Mouse (Mus musculus): ENCODE results near the gene Gcn1l1. TPM values are rescaled to one million over a fixed set of nuclear protein-coding genes. Genes with fewer than 3 reads are reported as not detected.

The Gcn1l1 gene
- 53.7 TPM for polyA plus RNA-seq (2017; shearing (Covaris generic))

GRCm38 (mm10) chr5:115564737-115565393 is at the start of gene Gcn1l1:
Gene Gcn1l1 (plus strand): TSS chr5:115565254.

GRCm38 (mm10) chr5:115559237-115560101 is 5.6 kb upstream of the Gcn1l1 start, which contains the start of gene Rplp0:
Gene Rplp0 (plus strand): TSS chr5:115559467.

DNA sequence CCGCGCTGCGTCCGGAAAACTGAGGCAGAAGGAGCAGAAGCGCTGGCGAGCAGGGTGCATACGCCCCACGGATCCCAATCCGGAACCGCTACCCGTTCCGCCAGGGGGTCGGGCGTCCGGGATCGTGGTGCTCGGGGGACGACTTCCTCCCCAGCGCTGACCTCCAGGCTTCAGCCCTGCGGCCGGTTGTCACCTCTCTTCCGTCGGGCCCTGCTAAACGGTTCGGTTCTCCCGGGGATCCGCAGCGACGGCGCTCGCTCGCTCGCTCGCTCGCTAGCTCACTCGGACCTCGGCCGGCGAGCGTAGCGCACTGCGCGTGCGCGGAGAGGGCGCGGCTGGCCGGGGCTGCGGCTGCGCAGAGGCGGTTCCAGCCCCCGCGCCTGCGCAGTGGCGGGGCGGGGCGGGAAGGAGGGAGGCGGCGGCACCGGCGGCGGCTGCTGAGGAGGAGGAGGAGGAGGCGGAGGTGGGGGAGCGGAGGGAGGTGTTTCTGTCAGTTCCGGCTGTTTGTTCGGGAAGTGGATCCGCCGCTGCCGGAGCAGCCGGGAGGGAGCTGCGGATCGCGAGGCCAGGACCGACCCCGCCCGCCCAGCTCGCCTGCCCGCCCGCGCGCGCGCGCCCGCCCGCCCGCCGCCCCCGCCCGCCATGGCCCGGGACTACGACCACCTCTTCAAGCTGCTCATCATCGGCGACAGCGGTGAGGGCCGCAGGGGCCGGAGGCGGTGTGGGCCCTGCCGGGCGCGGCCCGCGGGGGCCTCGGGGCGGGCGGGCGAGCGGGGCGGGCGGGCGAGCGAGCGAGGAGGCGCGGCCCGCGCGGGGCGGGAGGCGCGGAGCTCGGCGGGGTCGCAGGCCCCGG is 66.7 kb downstream of the Gcn1l1 start, which contains the start of gene Rab35:
TSS of gene Rab35 (plus strand) at position 404 of the 853 bp plus-strand sequence.

Other genes with a start within 250 kb of the Gcn1l1 start
- gene Srsf9, start 238.1 kb upstream of the Gcn1l1 start, polyA plus RNA-seq (2017; shearing (Covaris generic)), result 71.4 TPM
- 7.8 TPM for gene Gatc, start 224.1 kb upstream of the Gcn1l1 start, polyA plus RNA-seq (2017; shearing (Covaris generic))
- gene Triap1, start 224.0 kb upstream of the Gcn1l1 start, polyA plus RNA-seq (2017; shearing (Covaris generic)), result 21.0 TPM
- 423 TPM for gene Cox6a1, start 216.3 kb upstream of the Gcn1l1 start, polyA plus RNA-seq (2017; shearing (Covaris generic))
- not detected for gene Msi1, start 135.7 kb upstream of the Gcn1l1 start, polyA plus RNA-seq (2017; shearing (Covaris generic))
- not detected for gene Pla2g1b, start 99.0 kb upstream of the Gcn1l1 start, polyA plus RNA-seq (2017; shearing (Covaris generic))
- gene Sirt4, start 80.5 kb upstream of the Gcn1l1 start, polyA plus RNA-seq (2017; shearing (Covaris generic)), result 17.6 TPM
- gene Pxn, start 58.6 kb upstream of the Gcn1l1 start, polyA plus RNA-seq (2017; shearing (Covaris generic)), result 75.3 TPM
- gene Rplp0, start 5.8 kb upstream of the Gcn1l1 start, polyA plus RNA-seq (2017; shearing (Covaris generic)), result 2,166 TPM
- 17.5 TPM for gene Rab35, start 66.7 kb downstream of the Gcn1l1 start, polyA plus RNA-seq (2017; shearing (Covaris generic))
- gene Bicdl1, start 166.4 kb downstream of the Gcn1l1 start, polyA plus RNA-seq (2017; shearing (Covaris generic)), result 75.7 TPM

All from effector memory CD4-positive, alpha-beta T cell, adult 5 months (primary cell).